Mouse (Mus musculus) spleen, adult 2 months (tissue): ENCODE measurements around the gene Camk1g. TPM values are rescaled to one million over a fixed set of nuclear protein-coding genes. Genes with fewer than 3 reads are reported as not detected.

Experiments
- DNase-seq, 2 experiments: peaks; one replicate each; pipeline versions ENCODE4 v3.0.0 to v3.0.0-alpha.2; 2012 to 2021; ENCODE audit warnings: low spot score in 2 of 2, low read depth in 1 of 2
- H3K27ac ChIP-seq: fragments of 200-500 bp; 2 replicates; pipeline ENCODE4 v1.5.1; 2012; ENCODE audit warnings: low read length, inconsistent platforms; ENCODE audit not compliant: insufficient read depth
- H3K27me3 ChIP-seq: fragments of 200-500 bp; 2 replicates; pipeline ENCODE4 v1.6.1; 2012; ENCODE audit warnings: mild to moderate bottlenecking, moderate library complexity, low read length, inconsistent platforms; ENCODE audit not compliant: control insufficient read depth, insufficient read depth
- H3K36me3 ChIP-seq: fragments of 200-500 bp; 2 replicates; pipeline ENCODE4 v1.6.1; 2012; ENCODE audit warnings: mild to moderate bottlenecking, low read length, inconsistent platforms; ENCODE audit not compliant: control insufficient read depth, insufficient read depth
- H3K4me1 ChIP-seq: fragments of 200-500 bp; 2 replicates; pipeline ENCODE4 v1.6.1; 2011; ENCODE audit warnings: inconsistent platforms; ENCODE audit not compliant: control insufficient read depth, insufficient read depth, insufficient read length
- H3K4me3 ChIP-seq: fragments of 200-500 bp; 2 replicates; pipeline ENCODE4 v1.5.1; 2011; ENCODE audit warnings: mild to moderate bottlenecking, inconsistent platforms; ENCODE audit not compliant: insufficient read depth, insufficient read length; ENCODE audit errors: extremely low read depth
- CTCF ChIP-seq: fragments of 200-500 bp; IDR thresholded peaks from 2 replicates; pipeline ENCODE4 v1.5.1; 2011; ENCODE audit warnings: mild to moderate bottlenecking, inconsistent platforms; ENCODE audit not compliant: insufficient read depth, insufficient read length, insufficient replicate concordance; ENCODE audit errors: extremely low read depth
- POLR2A ChIP-seq: fragments of 200-500 bp; IDR thresholded peaks from 2 replicates; pipeline ENCODE4 v1.6.1; 2011; ENCODE audit warnings: low read depth, low read length, inconsistent platforms
- WGBS: fragments of 180-500 bp; shearing (Covaris S2); methylation state at CpG from one replicate; pipeline ENCODE4 v1.1.7; 2018; 5-methylcytosine and 5-hydroxymethylcytosine counted together
- polyA plus RNA-seq: library from polyadenylated mRNA; depleted of rRNA; stranded (reverse); fragments of >200 nt; gene quantifications from 2 replicates; pipeline ENCODE4 v1.2.3, GENCODE M21; 2012

Camk1g gene
- polyA plus RNA-seq, 1 experiment = 0.26 TPM

DNA sequence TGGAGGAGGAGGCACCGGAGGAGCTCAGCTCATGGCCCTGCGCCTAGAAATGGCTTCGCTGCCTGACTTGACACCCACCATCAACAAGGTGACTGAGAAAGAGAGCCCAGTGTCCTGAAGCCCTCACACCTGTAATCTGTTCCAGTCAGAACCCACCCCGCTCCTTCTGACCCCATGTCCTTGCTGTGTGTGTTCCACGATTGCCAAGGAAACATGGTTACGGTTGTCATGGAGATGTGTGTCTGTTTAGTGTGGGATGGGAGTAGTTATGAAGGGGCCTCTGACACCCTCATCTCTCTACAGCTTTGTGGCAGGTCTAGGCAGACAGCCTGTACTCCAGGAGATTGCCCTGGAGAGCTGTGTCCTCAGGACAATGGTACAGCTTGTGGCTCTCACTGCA, 35.6 kb downstream of the Camk1g start:
- 93% methylated on average over 6 of the region's 6 CpGs for WGBS

GRCm38 (mm10) chr1:193333776-193334175, 36.3 kb downstream of the Camk1g start:
- DNase-seq = no peak
- TF ChIP-seq CTCF = no peak
- no peak for TF ChIP-seq POLR2A
- no peak overlapping the region for H3K4me3 ChIP-seq
- no peaks in the 10 kb centered on the region for H3K27me3 ChIP-seq
- WGBS = 96% methylated on average over 3 of the region's 3 CpGs
- H3K36me3 ChIP-seq = no peaks in the 10 kb centered on the region
- H3K27ac ChIP-seq = no peak overlapping the region
- H3K4me1 ChIP-seq = peaks cover 26% of the 10 kb centered on the region; the same call in 1 of the 2 replicates

More for the DNA sequence above, 35.6 kb downstream of the Camk1g start:
- no peak for TF ChIP-seq POLR2A
- no peak for TF ChIP-seq CTCF
- Histone ChIP-seq H3K27ac (no peak overlapping the region), H3K4me3 (no peak overlapping the region), H3K4me1 (peaks cover 28% of the 10 kb centered on the region; the same call in 1 of the 2 replicates), H3K27me3 (no peaks in the 10 kb centered on the region), H3K36me3 (no peaks in the 10 kb centered on the region)
- no peak for DNase-seq

- TF ChIP-seq CTCF = no peak
- no peak for TF ChIP-seq POLR2A
- Histone ChIP-seq H3K27me3 (no peaks in the 10 kb centered on the region), H3K36me3 (no peaks in the 10 kb centered on the region), H3K4me1 (peaks cover 15% of the 10 kb centered on the region; the same call in 1 of the 2 replicates), H3K27ac (no peak overlapping the region), H3K4me3 (no peak overlapping the region)
- no peak for DNase-seq
- WGBS = 88% methylated on average over 1 of the region's 1 CpGs
Observed at GRCm38 (mm10) chr1:193332671-193333070, 37.4 kb downstream of the Camk1g start.

GRCm38 (mm10) chr1:193332018-193332417, 38.1 kb downstream of the Camk1g start:
- no peaks in the 10 kb centered on the region for H3K27me3 ChIP-seq

GRCm38 (mm10) chr1:193330626-193331025, 39.5 kb downstream of the Camk1g start:
- no peak for DNase-seq
- Histone ChIP-seq H3K27ac (no peak overlapping the region), H3K4me1 (no peaks in the 10 kb centered on the region; the same call in 1 of the 2 replicates), H3K36me3 (no peaks in the 10 kb centered on the region), H3K4me3 (no peak overlapping the region), H3K27me3 (no peaks in the 10 kb centered on the region)
- WGBS = 88% methylated on average over 7 of the region's 7 CpGs
- TF ChIP-seq CTCF (no peak), POLR2A (no peak)

More at GRCm38 (mm10) chr1:193332018-193332417, 38.1 kb downstream of the Camk1g start:
- 87% methylated on average over 13 of the region's 13 CpGs for WGBS
- Histone ChIP-seq H3K4me3 (no peak overlapping the region), H3K36me3 (no peaks in the 10 kb centered on the region), H3K4me1 (peaks cover 9% of the 10 kb centered on the region; the same call in 1 of the 2 replicates), H3K27ac (no peak overlapping the region)
- TF ChIP-seq POLR2A (no peak), CTCF (no peak)
- DNase-seq = no peak

DNA sequence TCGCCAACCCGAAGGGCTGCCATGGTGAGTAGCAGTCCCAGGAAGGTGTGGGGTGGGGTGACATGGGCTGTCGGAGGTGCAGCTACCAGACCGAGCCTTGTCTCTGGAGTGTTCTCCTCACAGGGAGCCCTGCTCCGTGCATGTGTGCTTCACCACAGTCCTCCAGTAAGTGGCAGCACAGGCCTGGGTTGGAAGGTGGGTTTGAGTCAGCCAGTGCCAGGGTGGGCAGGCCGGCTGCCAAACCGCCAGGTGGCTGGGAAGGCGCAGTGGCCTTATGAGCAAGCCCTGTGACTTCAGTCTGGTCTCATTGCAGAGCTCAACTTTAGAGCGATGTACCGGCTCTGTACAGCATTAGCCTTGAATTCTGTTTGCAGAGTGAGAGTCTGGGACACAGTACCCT, 39.9 kb downstream of the Camk1g start:
- peak; percentile 28 to 47 for DNase-seq
- no peaks in the 10 kb centered on the region; the same call in 1 of the 2 replicates for H3K4me1 ChIP-seq
- WGBS = 28% methylated on average over 10 of the region's 10 CpGs
- no peaks in the 10 kb centered on the region for H3K36me3 ChIP-seq
- TF ChIP-seq POLR2A = no peak
- TF ChIP-seq CTCF = peak; percentile 80; the same call in 1 of the 2 replicates
- no peaks in the 10 kb centered on the region for H3K27me3 ChIP-seq
- H3K4me3 ChIP-seq = no peak overlapping the region
- H3K27ac ChIP-seq = no peak overlapping the region

DNA sequence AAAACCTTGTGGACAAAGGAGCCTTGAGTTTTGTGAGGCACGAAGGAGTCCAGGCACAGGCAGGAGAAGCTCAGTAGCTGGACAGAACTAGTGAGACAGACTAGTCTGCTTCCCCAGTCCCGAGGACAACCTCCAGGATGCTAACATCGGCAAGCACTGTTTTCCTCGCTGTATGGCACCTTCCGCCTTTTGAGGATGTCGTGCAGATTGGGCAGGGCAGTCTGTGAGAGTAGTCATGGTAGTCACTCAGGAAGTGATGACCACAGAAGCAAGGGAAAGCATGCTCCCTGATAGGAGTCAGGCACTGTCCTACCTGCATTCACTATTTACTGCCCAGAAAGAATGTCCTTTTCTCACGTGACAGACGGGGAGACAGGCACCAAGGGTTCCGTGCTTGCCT, 40.5 kb downstream of the Camk1g start:
- no peaks in the 10 kb centered on the region; the same call in 1 of the 2 replicates for H3K4me1 ChIP-seq
- no peak overlapping the region for H3K4me3 ChIP-seq
- no peaks in the 10 kb centered on the region for H3K36me3 ChIP-seq
- TF ChIP-seq CTCF (no peak), POLR2A (no peak)
- DNase-seq = no peak
- H3K27me3 ChIP-seq = no peaks in the 10 kb centered on the region
- WGBS = 61% methylated on average over 9 of the region's 9 CpGs
- H3K27ac ChIP-seq = no peak overlapping the region
